Mouse (Mus musculus) stomach, postnatal 0 days (tissue): ENCODE data around the gene Smad1. TPM values are rescaled to one million over a fixed set of nuclear protein-coding genes. Genes with fewer than 3 reads are reported as not detected.

Source experiments
- ATAC-seq: fragments of 200-750 bp; cut with Nextera tagmentation; 2 replicates; pipeline ENCODE4 v1.8.0; 2017; ENCODE audit not compliant: low FRiP score, low TSS enrichment
- DNase-seq: peaks from one replicate; pipeline ENCODE4 v3.0.0-alpha.2; 2016; ENCODE audit warnings: low spot score
- H3K27ac ChIP-seq: fragments of 300-500 bp; sonication (generic); replicated peaks from 2 replicates; pipeline ENCODE4 v1.5.1; 2014; ENCODE audit warnings: mild to moderate bottlenecking, control low read depth
- H3K27me3 ChIP-seq: fragments of 300-500 bp; sonication (generic); 2 replicates; pipeline ENCODE4 v1.6.1; 2014; ENCODE audit warnings: low read length; ENCODE audit not compliant: control insufficient read depth, insufficient read depth
- H3K36me3 ChIP-seq: fragments of 300-500 bp; sonication (generic); 2 replicates; pipeline ENCODE4 v1.6.1; 2014; ENCODE audit warnings: low read length, mixed read lengths; ENCODE audit not compliant: control insufficient read depth, insufficient read depth
- H3K4me1 ChIP-seq: fragments of 300-500 bp; sonication (generic); replicated peaks from 2 replicates; pipeline ENCODE4 v1.6.1; 2014; ENCODE audit warnings: antibody characterized with exemption; ENCODE audit not compliant: control insufficient read depth, insufficient read depth
- H3K4me2 ChIP-seq: fragments of 300-500 bp; sonication (generic); replicated peaks from 2 replicates; pipeline ENCODE4 v1.6.1; 2014; ENCODE audit warnings: low read depth, mild to moderate bottlenecking, control low read depth, moderate library complexity
- H3K4me3 ChIP-seq: fragments of 300-500 bp; sonication (generic); 2 replicates; pipeline ENCODE4 v1.5.1; 2014; ENCODE audit warnings: low read depth, low read length, control low read depth
- H3K9ac ChIP-seq: fragments of 300-500 bp; sonication (generic); 2 replicates; pipeline ENCODE4 v1.6.1; 2014; ENCODE audit warnings: mild to moderate bottlenecking, low read length, control low read depth, mixed read lengths
- H3K9me3 ChIP-seq: fragments of 300-500 bp; sonication (generic); 2 replicates; pipeline ENCODE4 v1.6.1; 2016; ENCODE audit warnings: low read length; ENCODE audit not compliant: control insufficient read depth
- CTCF ChIP-seq: IDR thresholded peaks from 2 replicates; pipeline ENCODE4 v1.5.1; 2016; ENCODE audit warnings: antibody characterized with exemption, low read depth, mild to moderate bottlenecking, moderate library complexity
- EP300 ChIP-seq: optimal IDR thresholded peaks from 2 replicates; pipeline ENCODE3; 2016; ENCODE audit warnings: antibody characterized with exemption
- WGBS: fragments of 180-500 bp; shearing (Covaris S2); extraction: QIAGEN DNeasy Blood & Tissue Kit; methylation state at CpG from one replicate; pipeline ENCODE4 v1.1.7; 2014; 5-methylcytosine and 5-hydroxymethylcytosine counted together
- polyA plus RNA-seq: library from polyadenylated mRNA; unstranded; fragments of >200 nt; fragmentation: Nextera tagmentation; extraction: Ambion mirVana; gene quantifications from 2 replicates; pipeline ENCODE4 v1.2.1, GENCODE M21; 2015

The Smad1 gene
- polyA plus RNA-seq, 1 experiment from 2014 or later, result 25.9 TPM

DNA sequence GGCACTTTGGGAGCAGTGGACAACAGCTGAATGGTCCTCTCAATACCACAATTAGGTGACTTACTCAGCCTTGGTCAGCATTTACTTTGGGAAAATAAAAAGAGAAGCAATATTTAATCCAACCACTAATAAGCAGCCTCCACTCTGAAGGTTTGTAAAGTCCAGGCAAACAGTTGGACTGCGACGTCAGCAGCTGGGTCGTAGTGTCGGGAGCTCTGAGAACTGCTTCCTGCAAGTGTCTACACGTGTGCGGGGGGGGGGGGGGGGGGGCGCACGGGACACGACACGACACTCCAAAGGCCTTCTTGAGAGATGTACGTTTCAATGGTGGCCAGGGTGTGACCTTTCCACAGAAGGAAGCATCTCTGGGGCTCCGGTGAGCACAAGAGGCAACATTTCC, 32.0 kb downstream of the Smad1 start:
- DNase-seq (no peak), ATAC-seq (no peak)
- Histone ChIP-seq H3K4me1 (0 out of 2 replicates have a peak, but pooled peaks cover 7% of the 10 kb centered on the region), H3K9me3 (no peaks in the 10 kb centered on the region), H3K9ac (no peak overlapping the region), H3K4me3 (no peak overlapping the region), H3K27me3 (no peaks in the 10 kb centered on the region), H3K27ac (no peak overlapping the region), H3K36me3 (peaks cover 5% of the 10 kb centered on the region; the same call in 1 of the 2 replicates), H3K4me2 (no peak overlapping the region)
- TF ChIP-seq CTCF, result no peak
- no peak for TF ChIP-seq EP300
- 50% methylated on average over 10 of the region's 12 CpGs for WGBS

DNA sequence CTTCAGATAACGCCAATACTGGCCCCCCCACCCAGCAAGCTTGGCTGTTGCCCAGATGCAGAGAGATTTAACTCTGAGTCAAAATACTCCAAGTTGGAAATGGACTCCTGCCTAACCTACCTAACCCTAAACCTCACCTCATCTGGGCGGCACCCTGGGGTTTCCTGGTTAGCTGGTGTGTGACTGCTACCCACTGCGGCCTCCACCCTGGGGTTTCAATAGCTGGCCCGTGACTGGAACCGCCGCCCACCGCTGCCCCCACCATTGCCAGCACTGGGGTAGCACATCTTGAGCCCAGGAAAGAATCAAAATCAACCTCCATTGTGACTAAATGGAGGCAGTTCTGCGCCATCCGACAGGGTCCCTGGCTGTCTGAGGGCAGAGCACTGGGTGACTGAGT, 33.1 kb downstream of the Smad1 start:
- no peak for ATAC-seq
- Histone ChIP-seq H3K9ac (no peak overlapping the region), H3K4me2 (no peak overlapping the region), H3K9me3 (no peaks in the 10 kb centered on the region), H3K4me3 (no peak overlapping the region), H3K36me3 (peaks cover 2% of the 10 kb centered on the region; the same call in 1 of the 2 replicates), H3K4me1 (0 out of 2 replicates have a peak, but pooled peaks cover 5% of the 10 kb centered on the region), H3K27ac (no peak overlapping the region), H3K27me3 (no peaks in the 10 kb centered on the region)
- WGBS, result 79% methylated on average over 9 of the region's 9 CpGs
- TF ChIP-seq CTCF (no peak), EP300 (no peak)
- DNase-seq, result no peak

DNA sequence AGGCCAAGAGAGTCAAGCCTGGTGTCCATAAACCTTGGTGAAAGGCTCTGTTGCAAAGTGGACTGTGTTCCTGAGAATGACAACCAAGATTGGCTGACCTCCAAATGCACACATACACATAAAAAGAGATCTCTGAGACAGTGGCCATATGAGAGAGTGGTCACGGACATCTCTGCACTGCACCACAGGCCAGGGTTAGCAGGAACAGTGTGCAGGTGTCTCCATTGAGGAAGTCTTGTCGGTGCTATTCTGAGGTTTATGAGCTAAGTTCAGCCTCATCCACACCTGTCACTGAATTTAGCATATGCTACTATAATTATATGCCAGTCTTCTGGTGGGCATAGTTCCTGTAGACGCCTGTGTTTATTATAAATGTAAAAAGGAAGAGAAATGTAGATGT, 33.6 kb downstream of the Smad1 start:
- ATAC-seq (no peak), DNase-seq (no peak)
- H3K36me3 ChIP-seq, result peaks cover 2% of the 10 kb centered on the region; the same call in 1 of the 2 replicates
- TF ChIP-seq EP300 (no peak), CTCF (no peak)
- H3K9ac ChIP-seq, result no peak overlapping the region
- no peaks in the 10 kb centered on the region for H3K27me3 ChIP-seq
- H3K9me3 ChIP-seq, result no peaks in the 10 kb centered on the region
- no peak overlapping the region for H3K4me3 ChIP-seq
- H3K4me2 ChIP-seq, result no peak overlapping the region
- H3K27ac ChIP-seq, result no peak overlapping the region
- 85% methylated on average over 3 of the region's 3 CpGs for WGBS
- H3K4me1 ChIP-seq, result 0 out of 2 replicates have a peak, but pooled peaks cover 5% of the 10 kb centered on the region

DNA sequence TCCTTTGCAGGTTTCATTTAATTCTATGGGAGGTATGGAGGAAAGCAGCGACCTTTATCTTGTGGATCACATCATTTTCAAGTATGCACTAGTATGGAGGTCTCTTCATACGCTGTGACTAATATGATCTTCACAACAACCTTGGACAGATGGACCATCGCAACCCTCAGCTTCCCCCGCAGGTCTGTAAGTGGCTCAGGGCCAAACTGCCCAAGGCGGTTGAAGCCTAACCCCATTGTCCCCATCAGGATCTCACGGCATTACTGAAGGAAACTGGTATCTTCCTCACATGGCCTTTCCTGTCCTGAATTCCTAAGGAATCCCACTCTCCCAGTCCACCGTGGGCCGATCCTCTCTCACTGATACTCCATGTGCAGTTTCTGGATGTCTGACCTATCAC, 34.5 kb downstream of the Smad1 start:
- 90% methylated on average over 8 of the region's 8 CpGs for WGBS
- Histone ChIP-seq H3K4me1 (0 out of 2 replicates have a peak, but pooled peaks cover 4% of the 10 kb centered on the region), H3K4me3 (no peak overlapping the region), H3K27me3 (no peaks in the 10 kb centered on the region), H3K27ac (no peak overlapping the region), H3K9me3 (no peaks in the 10 kb centered on the region), H3K9ac (no peak overlapping the region), H3K36me3 (peaks cover 2% of the 10 kb centered on the region; the same call in 1 of the 2 replicates), H3K4me2 (no peak overlapping the region)
- no peak for TF ChIP-seq CTCF
- no peak for TF ChIP-seq EP300
- ATAC-seq (no peak), DNase-seq (no peak)

DNA sequence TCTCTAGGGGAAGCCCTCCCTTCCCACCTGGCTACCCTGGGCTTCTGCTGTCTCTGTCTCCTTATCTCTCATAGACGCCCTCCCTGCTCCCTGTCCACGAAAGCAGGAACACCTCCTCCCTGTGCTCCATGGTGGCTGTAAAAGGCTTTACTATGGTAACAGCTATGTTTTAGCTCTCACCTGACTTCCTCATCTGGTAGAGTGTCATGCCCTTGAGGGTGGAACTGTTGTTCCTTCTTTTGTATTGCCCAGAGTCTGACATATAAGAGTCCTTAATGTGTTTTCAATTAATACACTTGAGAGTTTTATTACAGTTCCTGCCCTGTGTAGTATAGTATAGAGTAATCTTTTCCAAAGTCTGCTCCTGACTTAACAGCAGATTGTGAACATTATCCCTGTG, 36.9 kb downstream of the Smad1 start:
- no peak overlapping the region for H3K4me2 ChIP-seq
- TF ChIP-seq CTCF (no peak), EP300 (no peak)
- H3K4me1 ChIP-seq, result 0 out of 2 replicates have a peak, but pooled peaks cover 3% of the 10 kb centered on the region

DNA sequence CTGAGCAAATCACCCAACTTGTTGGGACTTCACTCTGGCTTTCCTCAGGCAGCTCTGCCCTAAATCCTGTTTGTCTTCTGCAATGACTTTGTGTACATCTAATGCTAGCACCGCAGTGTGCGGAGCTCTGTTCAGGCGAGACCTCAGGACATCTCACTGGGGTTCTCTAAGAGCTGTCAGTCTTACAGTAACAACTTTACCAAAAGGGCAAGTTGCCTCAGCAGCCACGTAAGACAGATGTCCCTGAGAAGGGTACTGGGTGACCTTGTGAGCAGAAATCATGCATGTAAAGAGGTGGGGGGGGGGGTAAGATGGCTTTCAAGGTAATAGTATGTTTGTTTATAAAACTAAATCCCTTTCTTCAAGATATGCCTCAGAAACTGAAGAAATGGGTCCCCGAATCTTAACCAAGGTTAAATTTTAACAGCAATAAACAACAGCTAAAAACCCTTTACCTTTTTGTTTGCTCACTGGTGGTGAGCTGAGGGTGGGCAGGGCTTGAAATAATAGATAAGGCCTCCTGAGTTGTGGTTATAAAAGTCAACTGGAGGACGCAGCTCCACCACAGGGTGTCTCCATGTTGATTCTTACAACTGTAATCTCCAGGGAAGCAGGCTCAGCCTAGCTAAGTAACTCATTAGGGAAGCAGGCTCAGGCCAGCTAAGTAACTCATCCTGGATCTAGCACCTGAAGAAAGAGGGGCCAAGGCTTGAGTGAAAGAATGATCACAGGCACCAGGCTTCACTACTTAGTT, 38.4 kb downstream of the Smad1 start:
- no peaks in the 10 kb centered on the region; the same call in 1 of the 2 replicates for H3K36me3 ChIP-seq
- peak overlapping the region; percentile 75 for H3K27ac ChIP-seq
- H3K4me3 ChIP-seq, result no peak overlapping the region
- no peak overlapping the region for H3K4me2 ChIP-seq
- 26% methylated on average over 6 of the region's 6 CpGs for WGBS
- no peaks in the 10 kb centered on the region for H3K9me3 ChIP-seq
- peak; percentile 86 for ATAC-seq
- no peaks in the 10 kb centered on the region for H3K27me3 ChIP-seq
- no peaks in the 10 kb centered on the region for H3K4me1 ChIP-seq
- no peak overlapping the region for H3K9ac ChIP-seq
- peak; percentile 72 for DNase-seq
- TF ChIP-seq EP300 (no peak), CTCF (peak; percentile 33; the same call in 1 of the 2 replicates)

More for the DNA sequence above, 36.9 kb downstream of the Smad1 start:
- Histone ChIP-seq H3K27me3 (no peaks in the 10 kb centered on the region), H3K27ac (peak overlapping the region; percentile 69), H3K4me3 (no peak overlapping the region), H3K9ac (no peak overlapping the region), H3K36me3 (no peaks in the 10 kb centered on the region), H3K9me3 (no peaks in the 10 kb centered on the region)
- ATAC-seq, result peak; percentile 51
- WGBS, result 58% methylated on average over 2 of the region's 2 CpGs
- no peak for DNase-seq
